Mouse (Mus musculus) forebrain, embryonic 12.5 days (tissue): Measurements from ENCODE around the gene Olfr561. TPM values are rescaled to one million over a fixed set of nuclear protein-coding genes. Genes with fewer than 3 reads are reported as not detected.

ENCODE experiments used
- ATAC-seq: fragments of 200-750 bp; cut with Nextera tagmentation; 2 replicates; pipeline ENCODE4 v1.8.0; 2017; ENCODE audit warnings: moderate TSS enrichment; ENCODE audit not compliant: low FRiP score
- H3K27ac ChIP-seq: fragments of 300-500 bp; sonication (generic); 2 replicates; pipeline ENCODE4 v1.5.1; 2016; ENCODE audit warnings: mild to moderate bottlenecking
- H3K27me3 ChIP-seq: fragments of 300-500 bp; sonication (generic); 2 replicates; pipeline ENCODE4 v1.6.1; 2016; ENCODE audit warnings: mild to moderate bottlenecking
- H3K36me3 ChIP-seq: fragments of 300-500 bp; sonication (generic); replicated peaks from 2 replicates; pipeline ENCODE4 v1.6.1; 2016; ENCODE audit warnings: mild to moderate bottlenecking
- H3K4me1 ChIP-seq: fragments of 300-500 bp; sonication (generic); 2 replicates; pipeline ENCODE4 v1.6.1; 2016
- H3K4me2 ChIP-seq: fragments of 300-500 bp; sonication (generic); 2 replicates; pipeline ENCODE4 v1.6.1; 2016; ENCODE audit warnings: mild to moderate bottlenecking, moderate library complexity
- H3K4me3 ChIP-seq: fragments of 300-500 bp; sonication (generic); replicated peaks from 2 replicates; pipeline ENCODE4 v1.5.1; 2016; ENCODE audit warnings: mild to moderate bottlenecking
- H3K9ac ChIP-seq: fragments of 300-500 bp; sonication (generic); 2 replicates; pipeline ENCODE4 v1.6.1; 2016; ENCODE audit warnings: mild to moderate bottlenecking
- H3K9me3 ChIP-seq: fragments of 300-500 bp; sonication (generic); 2 replicates; pipeline ENCODE4 v1.6.1; 2016
- WGBS: fragments of 180-500 bp; shearing (Covaris S2); methylation state at CpG from one replicate; pipeline ENCODE4 v1.1.7; 2016; 5-methylcytosine and 5-hydroxymethylcytosine counted together
- polyA plus RNA-seq: library from polyadenylated mRNA; unstranded; fragments of >200 nt; fragmentation: Nextera tagmentation; extraction: Ambion mirVana; gene quantifications from 2 replicates; pipeline ENCODE4 v1.2.1, GENCODE M21; 2016

The Olfr561 gene
- not detected in 2 replicates for polyA plus RNA-seq

- H3K27me3 ChIP-seq: no peaks in the 10 kb centered on the region
- no peak within 1 kb of the TSS for H3K9ac ChIP-seq
- H3K4me2 ChIP-seq: no peak within 1 kb of the TSS
- WGBS: 92% methylated on average over 2 of the region's 2 CpGs
- no peaks in the 10 kb centered on the region for H3K9me3 ChIP-seq
- no peaks in the 10 kb centered on the region for H3K4me1 ChIP-seq
- no peak within 1 kb of the TSS for H3K27ac ChIP-seq
- H3K36me3 ChIP-seq: no peaks in the 10 kb centered on the region
- ATAC-seq: no peak
- H3K4me3 ChIP-seq: no peak within 1 kb of the TSS
These were observed at the start of gene Olfr561 for GRCm38 (mm10) chr7:102770921-102771320. Olfr561 (plus strand) TSS chr7:102771221.

- Histone ChIP-seq H3K27me3 (no peaks in the 10 kb centered on the region), H3K4me3 (no peak within 1 kb of the TSS), H3K27ac (no peak within 1 kb of the TSS), H3K4me2 (no peak within 1 kb of the TSS), H3K9me3 (no peaks in the 10 kb centered on the region), H3K4me1 (no peaks in the 10 kb centered on the region), H3K36me3 (no peaks in the 10 kb centered on the region), H3K9ac (no peak within 1 kb of the TSS)
- no peak for ATAC-seq
These were observed 43.6 kb upstream of the Olfr561 start, which contains the start of gene Olfr559 for GRCm38 (mm10) chr7:102727391-102727790. Olfr559 (minus strand) TSS chr7:102727491.

- ATAC-seq: no peak; the same call in 1 of the 2 replicates
- Histone ChIP-seq H3K4me3 (no peak overlapping the region), H3K27ac (no peak overlapping the region), H3K36me3 (no peaks in the 10 kb centered on the region), H3K9me3 (no peaks in the 10 kb centered on the region), H3K4me1 (no peaks in the 10 kb centered on the region), H3K9ac (no peak overlapping the region), H3K4me2 (no peak overlapping the region), H3K27me3 (no peaks in the 10 kb centered on the region)
- WGBS: 81% methylated on average over 1 of the region's 1 CpGs
These were observed 37.2 kb upstream of the Olfr561 start for GRCm38 (mm10) chr7:102733793-102734192.

GRCm38 (mm10) chr7:102737705-102738104, 33.3 kb upstream of the Olfr561 start:
- H3K36me3 ChIP-seq: no peaks in the 10 kb centered on the region
- WGBS: 68% methylated on average over 2 of the region's 2 CpGs
- H3K9ac ChIP-seq: no peak overlapping the region
- H3K4me1 ChIP-seq: no peaks in the 10 kb centered on the region
- H3K4me3 ChIP-seq: no peak overlapping the region
- H3K9me3 ChIP-seq: no peaks in the 10 kb centered on the region
- no peak overlapping the region for H3K4me2 ChIP-seq
- no peak for ATAC-seq
- H3K27me3 ChIP-seq: no peaks in the 10 kb centered on the region
- no peak overlapping the region for H3K27ac ChIP-seq

- ATAC-seq: no peak
- Histone ChIP-seq H3K9me3 (no peaks in the 10 kb centered on the region), H3K27ac (no peak overlapping the region), H3K9ac (no peak overlapping the region), H3K4me3 (no peak overlapping the region), H3K36me3 (no peaks in the 10 kb centered on the region), H3K4me1 (no peaks in the 10 kb centered on the region), H3K4me2 (no peak overlapping the region), H3K27me3 (no peaks in the 10 kb centered on the region)
- 31% methylated on average over 1 of the region's 1 CpGs for WGBS
These were observed 18.9 kb upstream of the Olfr561 start for GRCm38 (mm10) chr7:102752086-102752485.

- no peaks in the 10 kb centered on the region for H3K27me3 ChIP-seq
- no peaks in the 10 kb centered on the region for H3K9me3 ChIP-seq
- WGBS: 80% methylated on average over 4 of the region's 4 CpGs
These were observed 11.8 kb upstream of the Olfr561 start, which contains the start of the genes Olfr560 and Olfr78 for GRCm38 (mm10) chr7:102759266-102759665. Olfr560 (minus strand) TSS chr7:102759366. Olfr78 (minus strand) TSS chr7:102759471.

GRCm38 (mm10) chr7:102803180-102803579, 32.2 kb downstream of the Olfr561 start, which contains the start of gene Olfr564:
Olfr564 (plus strand) TSS chr7:102803480.
- Histone ChIP-seq H3K4me3 (no peak within 1 kb of the TSS), H3K9ac (no peak within 1 kb of the TSS), H3K27ac (no peak within 1 kb of the TSS), H3K4me1 (no peaks in the 10 kb centered on the region), H3K27me3 (no peaks in the 10 kb centered on the region), H3K36me3 (no peaks in the 10 kb centered on the region), H3K4me2 (no peak within 1 kb of the TSS), H3K9me3 (no peaks in the 10 kb centered on the region)
- no peak for ATAC-seq

More at GRCm38 (mm10) chr7:102759266-102759665, 11.8 kb upstream of the Olfr561 start, which contains the start of the genes Olfr560 and Olfr78:
- H3K4me3 ChIP-seq: no peak within 1 kb of the TSS
- no peak for ATAC-seq
- no peaks in the 10 kb centered on the region for H3K4me1 ChIP-seq
- H3K36me3 ChIP-seq: no peaks in the 10 kb centered on the region
- H3K9ac ChIP-seq: no peak within 1 kb of the TSS
- no peak within 1 kb of the TSS for H3K4me2 ChIP-seq
- no peak within 1 kb of the TSS for H3K27ac ChIP-seq

Other genes starting within 250 kb of the Olfr561 start
- gene Olfr547, start 236.5 kb upstream of the Olfr561 start, polyA plus RNA-seq: not detected in 2 replicates
- not detected in 2 replicates for gene Olfr548-ps1, start 230.3 kb upstream of the Olfr561 start, polyA plus RNA-seq
- gene Olfr549, start 221.4 kb upstream of the Olfr561 start, polyA plus RNA-seq: not detected in 2 replicates
- gene Trim21, start 205.7 kb upstream of the Olfr561 start, polyA plus RNA-seq: 0.14 and 0.21 TPM in 2 replicates
- 0.19 TPM in 1 of 2 replicates, not detected in the other for gene Olfr550, start 199.8 kb upstream of the Olfr561 start, polyA plus RNA-seq
- gene Olfr551, start 179.3 kb upstream of the Olfr561 start, polyA plus RNA-seq: not detected in 2 replicates
- gene Olfr552, start 173.5 kb upstream of the Olfr561 start, polyA plus RNA-seq: not detected in 2 replicates
- gene Olfr553, start 153.0 kb upstream of the Olfr561 start, polyA plus RNA-seq: not detected in 2 replicates
- not detected in 2 replicates for gene Olfr554, start 132.8 kb upstream of the Olfr561 start, polyA plus RNA-seq
- gene Olfr555, start 112.4 kb upstream of the Olfr561 start, polyA plus RNA-seq: not detected in 2 replicates
- not detected in 2 replicates for gene Olfr556, start 106.3 kb upstream of the Olfr561 start, polyA plus RNA-seq
- 7.5 and 9.8 TPM in 2 replicates for gene Trim68, start 83.9 kb upstream of the Olfr561 start, polyA plus RNA-seq
- gene Olfr557, start 75.3 kb upstream of the Olfr561 start, polyA plus RNA-seq: not detected in 2 replicates
- gene Olfr558, start 69.0 kb upstream of the Olfr561 start, polyA plus RNA-seq: not detected in 2 replicates
- gene Olfr33, start 52.2 kb upstream of the Olfr561 start, polyA plus RNA-seq: not detected in 2 replicates
- not detected in 2 replicates for gene Olfr559, start 43.7 kb upstream of the Olfr561 start, polyA plus RNA-seq
- gene Olfr560, start 11.9 kb upstream of the Olfr561 start, polyA plus RNA-seq: not detected in 2 replicates
- gene Olfr78, start 11.8 kb upstream of the Olfr561 start, polyA plus RNA-seq: 0.10 TPM in 1 of 2 replicates, not detected in the other
- not detected in 2 replicates for gene Olfr564, start 32.3 kb downstream of the Olfr561 start, polyA plus RNA-seq
- not detected in 2 replicates for gene Olfr566, start 87.5 kb downstream of the Olfr561 start, polyA plus RNA-seq
- gene Olfr568, start 105.9 kb downstream of the Olfr561 start, polyA plus RNA-seq: not detected in 2 replicates
- gene Olfr569, start 119.7 kb downstream of the Olfr561 start, polyA plus RNA-seq: not detected in 2 replicates
- not detected in 2 replicates for gene Olfr570, start 123.4 kb downstream of the Olfr561 start, polyA plus RNA-seq
- gene Olfr571, start 146.3 kb downstream of the Olfr561 start, polyA plus RNA-seq: 0.12 and 0.13 TPM in 2 replicates
- not detected in 2 replicates for gene Olfr572, start 153.2 kb downstream of the Olfr561 start, polyA plus RNA-seq
- not detected in 2 replicates for gene Olfr573-ps1, start 171.4 kb downstream of the Olfr561 start, polyA plus RNA-seq
- gene Olfr574, start 177.2 kb downstream of the Olfr561 start, polyA plus RNA-seq: not detected in 2 replicates
- not detected in 2 replicates for gene Olfr575, start 187.6 kb downstream of the Olfr561 start, polyA plus RNA-seq
- gene Olfr576, start 191.4 kb downstream of the Olfr561 start, polyA plus RNA-seq: not detected in 2 replicates
- not detected in 2 replicates for gene Olfr577, start 204.7 kb downstream of the Olfr561 start, polyA plus RNA-seq
- gene Olfr578, start 218.1 kb downstream of the Olfr561 start, polyA plus RNA-seq: not detected in 2 replicates